Mouse (Mus musculus) A20 (cell line): ENCODE results near the gene Pmfbp1.

Experiments
- DNase-seq: peaks from one replicate; pipeline ENCODE4 v3.0.0-alpha.2; 2011; ENCODE audit warnings: low read depth, low spot score

Gene Pmfbp1

DNA sequence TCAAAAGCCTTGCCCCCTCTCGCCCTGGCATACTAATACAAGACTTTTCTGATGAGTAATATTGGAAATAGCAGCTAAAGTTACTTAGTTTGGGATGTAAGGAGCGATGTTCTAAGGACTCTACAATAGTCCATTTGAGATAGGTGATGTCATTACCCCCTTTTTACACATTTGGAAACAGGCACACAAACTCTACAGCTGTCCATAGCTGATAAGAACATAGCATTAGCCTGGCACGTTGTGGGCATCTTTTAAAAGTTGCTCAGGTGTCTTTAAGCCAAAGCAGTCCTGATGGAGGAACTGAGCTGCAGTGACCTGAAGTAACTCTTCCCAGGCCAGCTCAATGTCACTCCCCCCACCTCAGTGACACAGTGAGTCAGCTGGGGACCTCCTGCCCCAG, 97.5 kb downstream of the Pmfbp1 start:
- no peak for DNase-seq

DNA sequence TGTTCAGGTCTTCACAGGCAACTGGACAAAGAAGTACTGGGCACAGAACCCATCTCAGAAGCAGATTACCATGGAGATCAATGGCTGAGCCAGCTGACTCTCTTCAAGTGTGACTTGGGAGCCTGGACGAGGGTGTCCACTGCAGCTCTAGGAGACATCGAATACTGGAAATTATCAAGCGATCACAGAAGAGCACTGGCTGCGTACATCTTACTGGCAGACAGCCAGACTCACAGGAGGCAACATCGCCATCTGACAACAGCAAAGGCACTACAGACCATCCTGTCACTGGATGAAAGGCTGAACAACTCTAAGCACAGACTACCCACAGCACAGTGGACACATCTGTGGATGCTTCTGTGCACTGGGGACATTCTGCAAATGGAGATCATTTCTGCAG, 98.3 kb downstream of the Pmfbp1 start:
- no peak for DNase-seq
